Mouse (Mus musculus): Measurements from ENCODE around the gene Srsf2. TPM values are rescaled to one million over a fixed set of nuclear protein-coding genes. Genes with fewer than 3 reads are reported as not detected.

Gene Srsf2
- polyA plus RNA-seq, 1 experiment from 2014 or later = 551 TPM

DNA sequence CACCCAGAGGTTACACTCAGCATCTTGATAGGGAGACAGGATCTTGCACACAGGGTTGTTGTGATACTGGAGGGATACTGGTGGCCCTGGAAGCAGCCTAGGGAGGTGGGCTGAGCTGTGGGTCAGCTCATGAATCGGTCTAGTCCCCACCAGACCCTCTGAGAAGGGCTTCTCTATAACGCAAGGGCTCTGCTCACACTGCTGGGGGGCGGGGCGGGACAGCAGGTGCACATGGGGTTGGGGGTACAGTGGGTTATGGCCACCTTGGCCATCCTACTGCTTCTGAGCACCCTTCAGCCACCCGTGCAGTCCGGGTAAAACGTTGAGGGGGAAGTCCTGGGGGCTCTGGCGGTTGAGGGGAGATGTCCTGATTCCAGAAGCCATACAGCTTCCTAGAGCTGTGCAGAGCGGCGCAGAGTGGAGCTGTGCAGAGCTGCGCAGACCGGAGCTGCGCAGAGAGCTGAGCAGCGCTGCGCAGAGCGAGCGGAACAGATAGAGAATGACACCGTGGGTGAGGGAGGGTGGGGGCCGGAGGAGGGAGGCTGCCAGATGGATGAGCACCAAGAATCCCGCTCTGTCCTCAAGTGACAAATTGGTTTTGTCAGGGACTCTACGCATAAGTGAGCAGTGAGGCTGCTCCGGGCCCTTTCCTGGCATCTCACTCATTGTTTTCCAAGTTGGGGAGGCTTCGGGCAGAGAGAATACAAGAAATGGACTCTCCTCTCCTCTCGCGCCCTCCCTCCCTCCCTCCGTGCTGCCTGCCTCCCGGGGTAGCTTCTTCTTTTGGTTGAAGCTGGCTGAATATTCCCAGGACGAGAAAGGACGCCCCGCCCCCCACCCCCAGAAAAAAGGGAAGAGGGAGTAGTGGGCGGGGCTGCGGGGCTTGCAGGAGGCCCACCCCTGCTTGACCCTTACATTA lies 41.7 kb downstream of the Srsf2 start:
- H3K4me3 ChIP-seq = peak overlapping the region; percentile 32
- peak; percentile 95 for ATAC-seq (replicated peaks)

GRCm38 (mm10) chr11:116810528-116810927 lies 42.4 kb downstream of the Srsf2 start:
- peak overlapping the region; percentile 62 for H3K4me2 ChIP-seq
- peak overlapping the region; percentile 32 for H3K4me3 ChIP-seq
- peak overlapping the region; percentile 60 for H3K9ac ChIP-seq
- H3K27me3 ChIP-seq (replicated peaks) = no peaks in the 10 kb centered on the region
- peaks cover 67% of the 10 kb centered on the region for H3K4me1 ChIP-seq
- WGBS = 29% methylated on average over 11 of the region's 11 CpGs
- no peaks in the 10 kb centered on the region for H3K9me3 ChIP-seq
- H3K27ac ChIP-seq = peak overlapping the region; percentile 98
- H3K36me3 ChIP-seq (replicated peaks) = no peaks in the 10 kb centered on the region
- peak; percentile 27 for ATAC-seq (replicated peaks)

More for the DNA sequence above, 41.7 kb downstream of the Srsf2 start:
- Histone ChIP-seq H3K4me2 (peak overlapping the region; percentile 62), H3K4me1 (peaks cover 68% of the 10 kb centered on the region), H3K36me3 (replicated peaks) (no peaks in the 10 kb centered on the region), H3K9ac (peak overlapping the region; percentile 60), H3K27me3 (replicated peaks) (no peaks in the 10 kb centered on the region), H3K27ac (peak overlapping the region; percentile 98), H3K9me3 (no peaks in the 10 kb centered on the region)
- WGBS = 2% methylated on average over 29 of the region's 32 CpGs

DNA sequence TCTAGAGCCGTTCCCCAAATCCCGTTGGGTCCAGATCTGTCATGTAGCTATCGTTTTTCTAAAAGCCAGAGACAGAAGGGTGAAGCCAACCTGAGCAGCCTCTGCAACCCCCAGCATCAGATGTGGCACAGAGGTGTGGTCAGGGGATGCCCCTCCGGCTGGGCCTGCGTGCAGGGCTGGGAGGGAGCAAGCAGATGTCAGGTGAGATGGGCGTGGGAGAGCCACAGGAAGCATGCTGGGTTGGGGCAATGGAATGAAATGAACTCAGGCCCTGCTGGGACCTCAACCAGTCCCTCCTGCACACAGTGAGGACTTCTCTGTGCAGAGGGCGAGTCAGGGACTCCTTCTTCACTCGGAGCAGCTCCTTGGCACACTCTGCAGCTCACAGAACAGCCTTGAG lies 43.4 kb downstream of the Srsf2 start:
- Histone ChIP-seq H3K9me3 (no peaks in the 10 kb centered on the region), H3K4me3 (no peak overlapping the region), H3K4me2 (no peak overlapping the region), H3K27me3 (replicated peaks) (no peaks in the 10 kb centered on the region), H3K9ac (no peak overlapping the region), H3K4me1 (peaks cover 59% of the 10 kb centered on the region), H3K36me3 (replicated peaks) (no peaks in the 10 kb centered on the region), H3K27ac (peak overlapping the region; percentile 98; the same call in 1 of the 2 replicates)
- no peak for ATAC-seq (replicated peaks)
- 86% methylated on average over 8 of the region's 8 CpGs for WGBS

GRCm38 (mm10) chr11:116808811-116809395 lies 44.0 kb downstream of the Srsf2 start:
- Histone ChIP-seq H3K4me1 (peaks cover 53% of the 10 kb centered on the region), H3K4me3 (no peak overlapping the region), H3K9ac (no peak overlapping the region), H3K4me2 (no peak overlapping the region), H3K9me3 (no peaks in the 10 kb centered on the region), H3K27me3 (replicated peaks) (no peaks in the 10 kb centered on the region), H3K36me3 (replicated peaks) (no peaks in the 10 kb centered on the region), H3K27ac (0 out of 2 replicates have a peak overlapping the region, but pooled peaks have one; percentile 40)
- ATAC-seq (replicated peaks) = no peak
- 77% methylated on average over 11 of the region's 11 CpGs for WGBS

DNA sequence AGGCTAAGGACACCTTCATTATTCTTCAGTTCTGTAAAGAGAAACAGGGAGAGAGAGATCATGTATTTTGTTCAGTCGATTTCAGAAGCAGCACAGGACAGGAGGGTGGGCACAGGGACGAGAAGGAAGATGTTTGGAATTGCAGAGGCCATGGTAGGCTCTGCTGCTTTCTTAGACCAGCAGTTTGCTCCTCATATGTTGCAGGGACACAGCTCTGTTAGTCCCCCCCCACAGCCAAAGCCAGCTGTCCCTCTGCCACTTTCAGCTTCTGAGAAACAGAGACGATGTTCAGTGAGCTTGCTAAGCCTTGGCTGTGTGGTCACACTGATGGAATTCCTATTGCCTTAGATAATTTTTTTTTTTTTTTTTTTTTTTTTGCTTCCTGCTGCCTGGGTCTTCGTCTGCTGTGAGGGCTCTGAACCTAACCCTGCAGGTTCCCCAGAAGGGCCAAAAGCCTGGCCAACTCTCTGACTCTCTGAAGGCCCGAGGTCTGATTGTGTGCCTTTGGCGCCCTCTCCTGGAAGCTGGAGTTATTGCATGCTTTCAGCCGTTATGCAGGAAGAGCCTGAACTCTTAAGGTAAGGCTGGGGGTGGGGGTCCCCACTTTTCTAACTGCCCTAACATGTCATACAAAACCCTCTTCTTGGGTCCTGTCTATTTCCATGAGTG lies 44.8 kb downstream of the Srsf2 start:
- ATAC-seq (replicated peaks) = no peak
- Histone ChIP-seq H3K4me3 (no peak overlapping the region), H3K27ac (peak overlapping the region; percentile 48; the same call in 1 of the 2 replicates), H3K36me3 (replicated peaks) (no peaks in the 10 kb centered on the region), H3K4me1 (peaks cover 44% of the 10 kb centered on the region), H3K4me2 (no peak overlapping the region), H3K27me3 (replicated peaks) (no peaks in the 10 kb centered on the region), H3K9ac (no peak overlapping the region), H3K9me3 (no peaks in the 10 kb centered on the region)
- WGBS = 23% methylated on average over 7 of the region's 7 CpGs

DNA sequence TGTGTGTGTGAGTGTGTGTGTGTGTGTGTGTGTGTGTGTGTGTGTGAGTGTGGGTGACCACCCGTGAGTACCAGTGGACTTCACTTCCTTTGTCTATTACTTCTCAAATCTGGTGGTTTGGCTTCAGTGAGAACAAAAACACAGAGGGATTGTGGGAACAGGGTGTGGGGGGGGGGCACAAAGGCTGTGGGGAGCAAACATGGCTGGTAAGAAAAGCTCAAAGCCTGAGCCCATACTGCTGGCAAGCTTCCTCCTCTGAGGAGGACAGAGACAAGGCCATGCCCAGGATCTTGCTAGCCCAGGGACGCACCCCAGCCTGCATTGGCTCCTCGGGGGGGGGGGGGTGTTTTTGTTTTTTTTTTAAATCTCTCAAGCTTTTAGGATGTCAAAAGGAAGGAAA lies 45.4 kb downstream of the Srsf2 start:
- no peak overlapping the region for H3K4me3 ChIP-seq
- no peak for ATAC-seq (replicated peaks)
- WGBS = 60% methylated on average over 3 of the region's 3 CpGs
- H3K4me2 ChIP-seq = no peak overlapping the region
- no peak overlapping the region for H3K9ac ChIP-seq
- no peaks in the 10 kb centered on the region for H3K9me3 ChIP-seq
- H3K27me3 ChIP-seq (replicated peaks) = no peaks in the 10 kb centered on the region
- H3K36me3 ChIP-seq (replicated peaks) = no peaks in the 10 kb centered on the region
- H3K4me1 ChIP-seq = peaks cover 39% of the 10 kb centered on the region
- H3K27ac ChIP-seq = peak overlapping the region; percentile 48; the same call in 1 of the 2 replicates

DNA sequence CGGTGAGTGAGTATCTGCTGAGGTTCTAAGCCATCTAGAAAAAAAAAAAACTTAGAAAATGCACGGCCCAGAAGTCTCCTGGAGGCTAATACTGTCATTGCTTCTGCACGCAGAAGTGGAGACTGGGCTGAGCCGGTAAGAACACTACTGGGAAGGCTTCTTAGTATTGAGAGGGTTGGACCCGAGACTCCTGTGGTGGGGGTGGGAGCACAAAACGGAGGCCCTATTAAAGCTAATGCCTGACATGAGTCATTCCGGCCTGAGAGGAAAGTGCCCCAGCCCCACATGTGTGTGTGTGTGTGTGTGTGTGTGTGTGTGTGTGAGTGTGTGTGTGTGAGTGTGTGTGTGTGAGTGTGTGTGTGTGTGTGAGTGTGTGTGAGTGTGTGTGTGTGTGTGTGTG lies 45.8 kb downstream of the Srsf2 start:
- no peak overlapping the region for H3K9ac ChIP-seq
- ATAC-seq (replicated peaks) = no peak
- H3K4me3 ChIP-seq = no peak overlapping the region
- 52% methylated on average over 7 of the region's 7 CpGs for WGBS
- H3K4me2 ChIP-seq = no peak overlapping the region
- no peak overlapping the region for H3K27ac ChIP-seq
- no peaks in the 10 kb centered on the region for H3K9me3 ChIP-seq
- peaks cover 35% of the 10 kb centered on the region for H3K4me1 ChIP-seq
- no peaks in the 10 kb centered on the region for H3K36me3 ChIP-seq (replicated peaks)
- H3K27me3 ChIP-seq (replicated peaks) = no peaks in the 10 kb centered on the region

GRCm38 (mm10) chr11:116806136-116807071 lies 46.5 kb downstream of the Srsf2 start:
- no peaks in the 10 kb centered on the region for H3K27me3 ChIP-seq (replicated peaks)
- H3K36me3 ChIP-seq (replicated peaks) = no peaks in the 10 kb centered on the region
- peaks cover 29% of the 10 kb centered on the region for H3K4me1 ChIP-seq
- H3K4me3 ChIP-seq = no peak overlapping the region
- H3K4me2 ChIP-seq = no peak overlapping the region
- no peak for ATAC-seq (replicated peaks)
- H3K9ac ChIP-seq = no peak overlapping the region
- 76% methylated on average over 15 of the region's 15 CpGs for WGBS
- H3K27ac ChIP-seq = peak overlapping the region; percentile 50; the same call in 1 of the 2 replicates
- H3K9me3 ChIP-seq = no peaks in the 10 kb centered on the region

GRCm38 (mm10) chr11:116802709-116803108 lies 50.2 kb downstream of the Srsf2 start:
- H3K4me1 ChIP-seq = 0 out of 2 replicates have a peak, but pooled peaks cover 2% of the 10 kb centered on the region
- WGBS = 91% methylated on average over 5 of the region's 5 CpGs
- H3K9me3 ChIP-seq = no peaks in the 10 kb centered on the region
- H3K27ac ChIP-seq = no peak overlapping the region
- no peaks in the 10 kb centered on the region for H3K36me3 ChIP-seq (replicated peaks)
- ATAC-seq (replicated peaks) = no peak
- H3K9ac ChIP-seq = no peak overlapping the region
- H3K4me3 ChIP-seq = no peak overlapping the region
- no peaks in the 10 kb centered on the region for H3K27me3 ChIP-seq (replicated peaks)
- no peak overlapping the region for H3K4me2 ChIP-seq

DNA sequence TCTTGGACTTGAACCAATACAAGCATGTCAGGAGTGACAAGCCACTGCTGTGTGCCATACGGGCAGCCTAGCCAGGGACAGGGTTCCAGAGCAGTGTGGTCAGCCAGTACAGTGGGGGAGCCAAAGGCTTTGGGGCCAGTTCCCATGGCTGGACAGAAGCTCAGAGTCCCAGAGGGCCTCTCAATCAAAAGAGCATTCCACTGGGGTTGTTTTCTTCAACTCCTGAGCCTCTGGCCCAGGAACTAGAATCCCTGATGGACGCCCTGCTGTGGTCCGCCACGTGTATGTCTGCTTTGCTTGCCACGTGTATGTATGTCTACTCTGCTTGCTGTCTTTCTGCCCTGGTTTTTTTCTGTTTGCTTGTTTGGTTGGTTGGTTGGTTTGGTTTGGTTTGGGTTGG lies 51.8 kb downstream of the Srsf2 start:
- H3K4me1 ChIP-seq = no peaks in the 10 kb centered on the region
- H3K36me3 ChIP-seq (replicated peaks) = no peaks in the 10 kb centered on the region
- 69% methylated on average over 5 of the region's 5 CpGs for WGBS
- H3K27me3 ChIP-seq (replicated peaks) = no peaks in the 10 kb centered on the region
- H3K9me3 ChIP-seq = no peaks in the 10 kb centered on the region
- H3K27ac ChIP-seq = no peak overlapping the region
- no peak for ATAC-seq (replicated peaks)
- no peak overlapping the region for H3K9ac ChIP-seq
- no peak overlapping the region for H3K4me2 ChIP-seq
- no peak overlapping the region for H3K4me3 ChIP-seq

All from midbrain, embryonic 15.5 days (tissue).